Mouse (Mus musculus) embryonic fibroblast, embryonic 13.5 days (primary cell): ENCODE measurements around the gene Elane.

Experiments
- CTCF ChIP-seq: IDR thresholded peaks from 2 replicates; pipeline ENCODE4 v1.5.1; 2011; ENCODE audit warnings: mild to moderate bottlenecking, control low read depth, low read length, moderate library complexity, borderline replicate concordance; ENCODE audit not compliant: insufficient read depth
- POLR2A ChIP-seq: IDR thresholded peaks from 2 replicates; pipeline ENCODE4 v1.6.1; 2011; ENCODE audit warnings: low read depth, mild to moderate bottlenecking, control low read depth, low read length, moderate library complexity

DNA sequence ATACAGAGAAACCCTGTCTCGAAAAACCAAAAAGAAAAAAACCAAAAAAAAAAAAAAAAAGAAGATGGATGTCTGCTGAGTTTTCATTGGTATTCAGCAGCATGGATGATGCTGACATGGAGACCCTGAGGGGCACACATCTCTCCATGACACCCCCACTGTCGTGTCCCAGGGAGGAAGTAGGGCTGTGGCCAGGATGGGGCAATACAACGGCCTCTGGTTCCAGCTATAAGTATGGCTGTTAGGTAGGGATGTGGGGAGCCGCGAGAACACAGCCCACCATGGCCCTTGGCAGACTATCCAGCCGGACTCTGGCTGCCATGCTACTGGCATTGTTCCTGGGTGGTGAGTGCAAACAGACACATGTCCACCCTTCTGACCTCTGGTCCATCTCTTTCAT, at the start of gene Elane:
- TF ChIP-seq POLR2A (no peak), CTCF (no peak)
